Comparison of ENCODE assay signal across 9 mouse cellular contexts in genomic region chr1:80213826-80214225, GRCm38 (mm10). TPM values are rescaled to one million over a fixed set of nuclear protein-coding genes. Genes with fewer than 3 reads are reported as not detected.
DNase-seq lines count a peak whose midpoint lies in the region; ATAC-seq and TF ChIP-seq lines count a peak whose summit lies in the region.
"Had no signal": no experiment of that assay in that cellular context is flagged by ENCODE, and none has a peak within 500 bp of the region (broad histone marks: within the 10 kb centered on the region; RNA-seq: fewer than 3 reads in every experiment).

No protein-coding gene starts in this region.

- no peaks in the 10 kb centered on the region for H3K4me1 ChIP-seq in forebrain, embryonic 13.5 days

- H3K9me3 ChIP-seq in forebrain, embryonic 13.5 days (replicated peaks): no peaks in the 10 kb centered on the region

- no peak for DNase-seq in left cerebral cortex, adult 2 months (ENCODE audit: extremely low spot score in 1 of 2, low spot score in 2 of 2)
- DNase-seq in left cerebral cortex, postnatal 4 days: no peak
- DNase-seq in embryo, embryonic 11 days: peak; percentile 24
- DNase-seq in kidney, postnatal 10 days: peak; percentile 29
- DNase-seq in splenic B cell, adult 2 months (ENCODE audit: low read depth, low spot score): peak; percentile 31
- no peak for DNase-seq in left cerebral cortex, postnatal 36 days (ENCODE audit: low spot score in 2 of 2)
- no peak for DNase-seq in left cerebral cortex, adult 9 months (ENCODE audit: low spot score in 2 of 2)

- H3K27me3 ChIP-seq in splenic B cell, adult 2 months (ENCODE audit: control insufficient read depth, insufficient read depth, low read length, poor library complexity, severe bottlenecking): no peaks in the 10 kb centered on the region
- no peaks in the 10 kb centered on the region for H3K27me3 ChIP-seq in forebrain, embryonic 13.5 days

- no peaks in the 10 kb centered on the region for H3K36me3 ChIP-seq in splenic B cell, adult 2 months (ENCODE audit: control insufficient read depth, insufficient read depth, low read length, poor library complexity, severe bottlenecking)
- H3K36me3 ChIP-seq in forebrain, embryonic 13.5 days (ENCODE audit: poor library complexity, severe bottlenecking): no peaks in the 10 kb centered on the region

- ATAC-seq in forebrain, embryonic 13.5 days: no peak

- H3K9ac ChIP-seq in forebrain, embryonic 13.5 days: no peak overlapping the region

- intact Hi-C loops in left cerebral cortex, adult 2 months (cut with DNase I): no loop called here
- intact Hi-C loops in left cerebral cortex, postnatal 4 days (cut with DNase I): no loop called here
- intact Hi-C loops in left cerebral cortex, postnatal 36 days (cut with DNase I): no loop called here

- TF ChIP-seq CTCF in left cerebral cortex, adult 2 months (IDR thresholded peaks at IDR 0.05): no peak

- peak overlapping the region; percentile 0; the same call in 1 of the 2 replicates for H3K4me3 ChIP-seq in left cerebral cortex, adult 2 months
- H3K4me3 ChIP-seq in forebrain, embryonic 13.5 days: no peak overlapping the region

- 81% methylated on average over 9 of the region's 9 CpGs for WGBS in forebrain, embryonic 13.5 days

- H3K27ac ChIP-seq in left cerebral cortex, adult 2 months: no peak overlapping the region
- H3K27ac ChIP-seq in forebrain, embryonic 13.5 days: no peak overlapping the region

- no peak overlapping the region for H3K4me2 ChIP-seq in forebrain, embryonic 13.5 days

RNA-seq across cellular contexts. Expression of gene Fam124b, which starts 4.4 kb away (rescaled TPM):
- total RNA-seq in left cerebral cortex, adult 2 months (2021): under 1 TPM; 0.32 to 0.63 TPM
- total RNA-seq in left cerebral cortex, postnatal 4 days (2021): 1 to 10 TPM; 1.5 to 1.8 TPM
- under 1 TPM in 1 of 2 experiments, not detected in 1; 0.36 TPM for total RNA-seq in left cerebral cortex, postnatal 36 days (2021)
- 0.08 and 0.39 TPM in 2 replicates for polyA plus RNA-seq in forebrain, embryonic 13.5 days (2015; fragmentation: Nextera tagmentation; extraction: Ambion mirVana)
- total RNA-seq: liver, adult 2 months had no signal
- polyA plus RNA-seq: liver, adult 2 months had no signal

Comparison
In these comparisons a context has a peak if more than half of its experiments do, and no peak if none do; other contexts are left out.
1. DNase-seq: peak in embryo, embryonic 11 days (single experiment), kidney, postnatal 10 days (single experiment) and splenic B cell, adult 2 months (single experiment); none in left cerebral cortex, adult 2 months (0 of 2), left cerebral cortex, postnatal 4 days (single experiment), left cerebral cortex, postnatal 36 days (0 of 2) and left cerebral cortex, adult 9 months (0 of 2).